Mouse (Mus musculus): Measurements from ENCODE around the gene Sec11a. TPM values are rescaled to one million over a fixed set of nuclear protein-coding genes. Genes with fewer than 3 reads are reported as not detected.

Sec11a gene
- total RNA-seq, 2 experiments from 2014 or later = 46.0 to 51.3 TPM

GRCm38 (mm10) chr7:80900944-80901501 lies 46.6 kb downstream of the Sec11a start, which contains the start of gene Wdr73:
Gene Wdr73 (minus strand): TSS chr7:80901269.
- DNase-seq (ENCODE audit: low spot score in 2 of 2) = peak; percentile 88 to 93

DNA sequence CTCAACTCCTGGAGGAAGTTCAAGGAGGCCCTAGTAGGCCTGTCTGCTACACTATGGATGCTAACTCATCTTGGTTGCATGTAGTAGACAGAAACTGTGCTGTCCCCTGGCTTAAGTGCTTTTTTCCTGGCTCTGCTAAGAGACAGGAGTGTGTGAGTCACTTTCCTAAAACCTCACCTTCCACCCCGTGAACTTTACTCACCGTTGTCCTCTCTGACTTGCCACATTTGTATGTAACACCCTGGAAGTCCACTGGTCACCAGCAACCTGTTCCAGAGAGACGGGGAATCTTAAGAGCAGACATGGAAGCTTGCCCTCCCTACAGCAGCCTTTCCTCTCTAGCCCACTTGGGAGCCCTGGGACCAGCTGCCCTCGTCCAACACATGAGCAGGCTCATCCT lies 49.9 kb downstream of the Sec11a start:
- DNase-seq (ENCODE audit: low spot score in 2 of 2) = no peak

DNA sequence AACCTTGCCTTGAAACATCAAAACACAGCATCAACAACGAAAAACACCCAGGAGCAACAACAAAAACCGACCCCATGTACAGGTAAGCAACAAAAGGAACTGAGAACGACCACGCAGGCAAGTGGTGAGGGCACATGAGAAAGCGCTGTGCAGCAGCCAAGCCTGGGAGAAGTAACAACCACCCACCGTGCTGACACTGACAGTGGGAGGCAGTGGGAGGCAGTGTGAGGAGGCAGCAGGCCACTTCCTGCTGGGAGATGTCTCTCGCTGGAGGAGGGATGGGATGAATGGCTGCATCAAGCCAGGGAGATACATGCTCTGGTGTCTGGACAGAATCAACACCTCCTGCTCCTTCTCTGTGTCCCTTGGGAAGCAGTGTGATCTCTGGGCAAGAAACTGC lies 50.4 kb downstream of the Sec11a start:
- no peak for DNase-seq (ENCODE audit: low spot score in 2 of 2)

GRCm38 (mm10) chr7:80894815-80895519 lies 52.6 kb downstream of the Sec11a start:
- DNase-seq (ENCODE audit: low spot score in 2 of 2) = no peak

DNA sequence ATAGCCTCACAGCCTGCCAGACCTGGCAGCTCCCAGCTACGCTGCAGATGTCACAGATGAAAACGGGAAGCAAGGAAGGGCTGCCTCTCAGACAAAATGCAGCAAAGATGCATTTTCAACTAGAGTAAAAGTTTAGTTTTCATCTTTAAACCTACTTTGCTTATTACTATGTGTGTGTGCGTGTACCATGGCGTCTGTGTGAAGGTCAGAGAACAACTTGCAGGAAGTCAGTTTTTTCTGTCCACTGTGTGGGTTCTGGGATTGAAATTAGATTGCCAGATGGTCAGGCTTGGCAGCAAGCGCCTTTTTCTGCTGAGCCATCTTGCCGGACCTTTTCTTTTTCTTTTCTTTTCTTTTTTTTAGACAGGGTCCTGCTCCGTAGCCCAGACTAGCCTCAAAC lies 53.4 kb downstream of the Sec11a start:
- no peak for DNase-seq (ENCODE audit: low spot score in 2 of 2)

DNA sequence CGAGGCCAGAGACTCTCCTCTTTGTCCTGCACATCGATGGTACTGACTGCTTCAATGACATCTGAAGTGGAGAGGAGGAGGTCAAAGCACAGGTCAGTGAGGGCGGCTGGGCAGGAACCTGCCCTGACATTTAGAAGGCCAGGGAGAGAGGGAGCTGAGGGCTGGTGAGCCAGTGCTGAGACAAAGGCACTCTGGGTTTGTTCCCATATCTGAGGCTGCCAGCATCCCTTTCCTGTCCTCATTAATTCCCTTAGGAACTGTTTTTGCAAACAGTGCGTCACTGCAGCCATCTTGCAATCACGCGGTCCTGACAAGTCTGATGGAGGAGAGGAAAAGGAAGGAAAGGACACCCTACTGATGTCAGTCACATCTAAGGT lies 53.8 kb downstream of the Sec11a start:
- no peak for DNase-seq (ENCODE audit: low spot score in 2 of 2)

DNA sequence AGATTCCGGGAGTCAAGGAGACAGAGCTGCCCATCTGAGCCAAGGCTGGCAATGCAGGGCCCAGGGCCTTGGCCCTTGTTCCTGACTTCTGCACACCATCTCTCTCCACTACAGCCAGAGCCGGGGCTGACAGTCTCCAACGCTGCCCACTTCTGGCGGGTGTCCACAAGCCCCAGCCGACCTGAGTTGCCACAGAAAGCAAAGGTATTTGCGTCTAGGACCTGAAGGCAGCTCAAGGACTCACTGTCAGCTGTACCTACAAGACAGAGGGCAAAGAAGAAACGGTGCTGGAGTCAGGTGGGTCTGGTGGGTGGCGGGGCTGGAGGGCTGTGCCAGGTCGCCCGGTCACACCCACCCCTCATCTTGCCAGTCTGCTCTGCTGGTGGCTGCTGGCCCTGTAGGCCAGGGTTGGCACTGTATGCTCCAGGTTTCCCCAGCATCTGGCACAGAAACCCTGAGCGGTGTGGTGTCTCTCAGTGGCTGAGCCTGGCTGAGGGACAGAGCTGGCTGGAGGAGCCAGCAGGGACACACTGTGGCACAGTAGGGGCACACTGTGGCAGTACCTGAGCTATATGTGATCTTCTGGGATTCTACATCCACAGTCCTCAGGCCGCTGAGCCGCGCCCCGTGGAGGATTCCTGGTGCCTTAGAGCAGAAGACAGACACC lies 54.4 kb downstream of the Sec11a start:
- DNase-seq (ENCODE audit: low spot score in 2 of 2) = no peak

- DNase-seq (ENCODE audit: low spot score in 2 of 2) = no peak
These were observed 57.7 kb downstream of the Sec11a start for GRCm38 (mm10) chr7:80889841-80890241.

DNA sequence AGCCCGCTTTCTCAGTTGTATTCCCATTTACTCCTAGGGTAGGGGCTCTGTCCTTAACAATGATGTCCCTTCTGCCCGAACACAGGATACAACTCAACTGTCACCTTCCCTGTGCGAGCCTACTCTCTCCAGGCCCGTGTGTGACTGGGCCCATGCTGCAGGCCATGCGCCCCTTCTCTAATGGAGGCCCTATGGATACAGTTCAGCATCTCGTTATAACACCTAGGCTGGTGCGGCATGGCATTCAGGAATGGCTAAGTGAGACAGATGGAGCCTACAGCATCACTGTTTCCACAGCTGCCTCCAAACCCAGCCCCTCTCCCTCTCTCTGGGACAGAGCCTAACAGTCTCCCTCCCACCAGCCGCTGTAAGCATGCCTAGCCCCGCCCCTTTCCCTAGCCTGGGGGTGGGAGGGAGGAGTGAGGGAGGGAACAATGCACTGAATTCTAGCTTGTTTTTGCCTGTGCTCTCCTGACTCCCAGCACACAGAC lies 58.5 kb downstream of the Sec11a start:
- peak in 1 of 2 experiments; percentile 57 for DNase-seq (ENCODE audit: low spot score in 2 of 2)

DNA sequence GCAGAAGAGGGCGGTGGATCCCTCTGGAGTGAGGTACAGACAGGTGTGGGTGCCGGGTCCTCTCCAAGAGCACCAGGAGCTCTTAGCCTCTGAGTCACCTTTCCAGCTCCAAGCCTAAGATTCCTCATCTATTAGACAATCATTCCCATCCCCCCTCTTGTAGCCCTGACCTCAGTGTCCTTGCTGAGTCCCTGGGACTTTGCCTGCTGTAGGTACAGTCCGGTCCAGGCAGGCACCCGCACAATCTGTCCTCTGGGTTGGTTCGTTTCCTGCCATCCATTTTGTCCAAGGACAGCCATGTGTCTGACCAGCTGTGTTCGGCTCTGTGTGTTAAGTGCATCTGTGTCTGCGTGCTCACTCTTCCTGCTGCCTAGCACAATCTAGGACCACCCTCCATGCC lies 59.0 kb downstream of the Sec11a start:
- no peak for DNase-seq (ENCODE audit: low spot score in 2 of 2)

GRCm38 (mm10) chr7:80885666-80886065 lies 61.9 kb downstream of the Sec11a start:
- no peak for DNase-seq (ENCODE audit: low spot score in 2 of 2)

- peak; percentile 55 to 86 for DNase-seq (ENCODE audit: low spot score in 2 of 2)
These were observed 64.6 kb downstream of the Sec11a start for GRCm38 (mm10) chr7:80882830-80883505.

GRCm38 (mm10) chr7:80875727-80876126 lies 71.9 kb downstream of the Sec11a start:
- DNase-seq (ENCODE audit: low spot score in 2 of 2) = no peak

DNA sequence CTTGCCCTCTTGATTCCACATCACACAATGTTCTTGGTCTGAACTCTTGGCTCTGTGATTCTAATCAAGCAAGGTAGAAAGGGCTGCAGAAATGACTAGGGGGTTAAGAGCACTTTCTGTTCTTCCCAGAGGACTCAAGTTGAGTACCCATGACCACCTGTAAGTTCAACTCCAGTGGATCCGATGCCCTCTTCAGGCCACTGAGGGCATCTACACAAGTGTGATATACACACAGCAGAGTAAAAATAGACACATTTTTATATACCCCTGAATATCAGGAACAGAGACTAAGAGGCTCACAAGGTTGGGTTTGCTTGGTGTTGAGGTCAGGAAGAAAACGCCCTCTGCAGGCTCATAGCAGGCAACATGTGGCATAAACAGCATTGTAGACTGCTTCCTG lies 73.9 kb downstream of the Sec11a start:
- no peak for DNase-seq (ENCODE audit: low spot score in 2 of 2)

DNA sequence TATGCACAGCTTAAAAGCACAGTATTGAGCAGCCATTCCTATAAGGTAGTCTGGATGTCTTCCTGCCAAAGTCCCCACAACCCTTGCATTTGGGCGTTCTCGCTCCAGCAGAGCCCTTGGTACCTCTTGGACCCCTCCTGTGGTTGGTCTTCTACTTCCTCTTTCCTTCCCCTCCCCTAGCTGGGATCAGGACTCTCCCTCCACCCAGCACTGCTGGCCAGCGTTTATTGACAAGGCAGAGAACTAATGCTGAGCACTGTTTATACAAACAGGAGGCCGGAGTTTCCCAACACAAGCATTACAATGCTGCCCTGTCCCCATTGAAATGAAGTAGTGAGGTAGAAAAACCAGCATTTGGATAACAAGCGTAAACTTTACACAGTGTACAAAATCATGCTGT lies 74.5 kb downstream of the Sec11a start:
- no peak for DNase-seq (ENCODE audit: low spot score in 2 of 2)

GRCm38 (mm10) chr7:80868686-80869085 lies 78.9 kb downstream of the Sec11a start:
- DNase-seq (ENCODE audit: low spot score in 2 of 2) = no peak

DNA sequence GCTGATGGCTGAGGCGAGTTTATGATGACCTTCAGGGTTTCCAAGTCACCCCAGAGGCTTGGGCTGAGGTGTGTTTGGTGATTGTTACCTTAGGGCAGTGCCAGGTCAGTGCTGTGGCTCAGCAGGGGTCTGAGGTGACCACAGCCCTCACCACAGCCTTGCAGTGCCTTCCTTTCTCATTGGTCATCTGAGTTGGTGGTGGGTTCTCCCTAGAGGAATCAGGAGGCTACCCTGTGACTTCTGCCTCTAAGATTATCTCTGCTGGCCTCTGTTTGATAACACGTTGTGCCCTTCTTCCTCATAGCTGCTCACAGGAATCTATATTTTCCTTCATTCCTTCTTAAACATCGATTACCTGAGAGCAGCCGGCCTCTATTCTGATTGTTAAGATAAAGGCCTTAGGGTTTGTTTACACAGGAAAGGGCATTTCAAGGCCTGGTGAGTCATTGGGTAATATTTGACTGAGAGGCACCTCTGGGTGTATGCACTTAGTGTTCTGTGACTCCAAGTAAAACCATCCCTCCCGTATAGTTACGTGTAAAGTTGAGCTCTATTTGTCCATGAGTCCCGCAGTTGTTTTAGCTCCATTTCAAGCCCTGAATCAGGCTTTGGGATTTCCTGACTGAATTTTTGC lies 80.9 kb downstream of the Sec11a start:
- DNase-seq (ENCODE audit: low spot score in 2 of 2) = no peak

GRCm38 (mm10) chr7:80865521-80865920 lies 82.1 kb downstream of the Sec11a start:
- no peak for DNase-seq (ENCODE audit: low spot score in 2 of 2)

GRCm38 (mm10) chr7:80864831-80865230 lies 82.7 kb downstream of the Sec11a start:
- no peak for DNase-seq (ENCODE audit: low spot score in 2 of 2)

DNA sequence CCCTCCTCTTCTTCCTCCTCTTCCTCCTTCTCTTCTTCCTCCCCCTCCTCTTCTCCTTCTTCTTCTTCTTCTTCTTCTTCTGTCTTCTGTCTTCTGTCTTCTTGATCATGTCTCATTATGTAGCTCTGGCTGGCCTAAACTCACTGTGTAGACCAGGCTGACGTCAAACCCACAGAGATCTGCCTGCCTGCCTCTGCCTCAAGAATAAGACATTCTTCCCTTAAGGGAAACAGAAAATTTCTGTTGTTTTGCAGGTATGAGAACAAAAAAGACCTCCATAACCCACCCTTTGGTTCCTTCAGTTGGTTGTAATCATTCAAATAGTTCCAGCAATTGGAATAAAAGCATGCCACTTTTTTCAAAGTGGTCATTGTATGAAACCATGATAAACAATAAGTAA lies 83.4 kb downstream of the Sec11a start:
- no peak for DNase-seq (ENCODE audit: low spot score in 2 of 2)

- no peak for DNase-seq (ENCODE audit: low spot score in 2 of 2)
These were observed 84.1 kb downstream of the Sec11a start for GRCm38 (mm10) chr7:80863520-80863919.
